Mouse (Mus musculus) midbrain, embryonic 14.5 days (tissue): Measurements from ENCODE around the gene Phldb2. TPM values are rescaled to one million over a fixed set of nuclear protein-coding genes. Genes with fewer than 3 reads are reported as not detected.

Experiments
- polyA plus RNA-seq: library from polyadenylated mRNA; unstranded; fragments of >200 nt; fragmentation: Nextera tagmentation; extraction: Ambion mirVana; gene quantifications from 2 replicates; pipeline ENCODE4 v1.2.1, GENCODE M21; 2014

Gene Phldb2
- polyA plus RNA-seq, 1 experiment from 2014 or later = 6.4 TPM

Other genes with a start within 250 kb of the Phldb2 start
- 444 and 478 TPM in 2 replicates for gene Tagln3, start 229.0 kb downstream of the Phldb2 start, polyA plus RNA-seq
- gene Abhd10, start 210.6 kb downstream of the Phldb2 start, polyA plus RNA-seq = 43.8 and 44.6 TPM in 2 replicates
- gene Plcxd2, start 56.6 kb upstream of the Phldb2 start, polyA plus RNA-seq = 8.7 and 8.8 TPM in 2 replicates
- gene Cd96, start 166.7 kb upstream of the Phldb2 start, polyA plus RNA-seq = 0.12 and 0.13 TPM in 2 replicates
- gene Gm4737, start 201.5 kb upstream of the Phldb2 start, polyA plus RNA-seq = 2.0 and 2.4 TPM in 2 replicates